Mouse (Mus musculus): ENCODE results near the gene B130006D01Rik.
A peak's percentile ranks its signal among the peaks of the same experiment; 100 is the strongest.

The B130006D01Rik gene

GRCm38 (mm10) chr11:95723287-95723686, at the start of gene B130006D01Rik:
B130006D01Rik (plus strand) TSS chr11:95723587.
- DNase-seq (ENCODE audit: low read depth, low spot score): no peak

- no peak for DNase-seq (ENCODE audit: low read depth, low spot score)
Measured at GRCm38 (mm10) chr11:95675498-95675897, 47.9 kb upstream of the B130006D01Rik start.

- DNase-seq (ENCODE audit: low read depth, low spot score): no peak
Measured at GRCm38 (mm10) chr11:95676307-95676706, 47.1 kb upstream of the B130006D01Rik start.

GRCm38 (mm10) chr11:95677925-95678701, 45.3 kb upstream of the B130006D01Rik start:
- no peak for DNase-seq (ENCODE audit: low read depth, low spot score)

GRCm38 (mm10) chr11:95681995-95682601, 41.3 kb upstream of the B130006D01Rik start:
- no peak for DNase-seq (ENCODE audit: low read depth, low spot score)

GRCm38 (mm10) chr11:95682946-95683345, 40.4 kb upstream of the B130006D01Rik start:
- DNase-seq (ENCODE audit: low read depth, low spot score): no peak

- peak; percentile 55 for DNase-seq (ENCODE audit: low read depth, low spot score)
Measured at GRCm38 (mm10) chr11:95686031-95686430, 37.4 kb upstream of the B130006D01Rik start.

- no peak for DNase-seq (ENCODE audit: low read depth, low spot score)
Measured at GRCm38 (mm10) chr11:95687084-95687656, 36.2 kb upstream of the B130006D01Rik start.

GRCm38 (mm10) chr11:95688515-95688914, 34.9 kb upstream of the B130006D01Rik start:
- DNase-seq (ENCODE audit: low read depth, low spot score): no peak

GRCm38 (mm10) chr11:95688981-95689380, 34.4 kb upstream of the B130006D01Rik start:
- no peak for DNase-seq (ENCODE audit: low read depth, low spot score)

GRCm38 (mm10) chr11:95689544-95689943, 33.8 kb upstream of the B130006D01Rik start:
- DNase-seq (ENCODE audit: low read depth, low spot score): no peak

- no peak for DNase-seq (ENCODE audit: low read depth, low spot score)
Measured at GRCm38 (mm10) chr11:95698541-95698940, 24.8 kb upstream of the B130006D01Rik start.

- no peak for DNase-seq (ENCODE audit: low read depth, low spot score)
Measured at GRCm38 (mm10) chr11:95700778-95701739, 22.3 kb upstream of the B130006D01Rik start.

- no peak for DNase-seq (ENCODE audit: low read depth, low spot score)
Measured at GRCm38 (mm10) chr11:95704032-95704969, 19.1 kb upstream of the B130006D01Rik start.

- no peak for DNase-seq (ENCODE audit: low read depth, low spot score)
Measured at GRCm38 (mm10) chr11:95704970-95705330, 18.4 kb upstream of the B130006D01Rik start.

GRCm38 (mm10) chr11:95709534-95710040, 13.8 kb upstream of the B130006D01Rik start:
- no peak for DNase-seq (ENCODE audit: low read depth, low spot score)

- no peak for DNase-seq (ENCODE audit: low read depth, low spot score)
Measured at GRCm38 (mm10) chr11:95710478-95710877, 12.9 kb upstream of the B130006D01Rik start.

- no peak for DNase-seq (ENCODE audit: low read depth, low spot score)
Measured at GRCm38 (mm10) chr11:95712085-95712562, 11.3 kb upstream of the B130006D01Rik start.

- DNase-seq (ENCODE audit: low read depth, low spot score): peak; percentile 53
Measured at GRCm38 (mm10) chr11:95712563-95713224, 10.7 kb upstream of the B130006D01Rik start, which contains the start of gene Zfp652. Zfp652 (plus strand) TSS chr11:95712673.
